Mouse (Mus musculus): ENCODE data around the gene Marveld1. TPM values are rescaled to one million over a fixed set of nuclear protein-coding genes. Genes with fewer than 3 reads are reported as not detected.

The Marveld1 gene
- polyA plus RNA-seq (2012; rRNA removed), result 17.8 and 21.1 TPM in 2 replicates

DNA sequence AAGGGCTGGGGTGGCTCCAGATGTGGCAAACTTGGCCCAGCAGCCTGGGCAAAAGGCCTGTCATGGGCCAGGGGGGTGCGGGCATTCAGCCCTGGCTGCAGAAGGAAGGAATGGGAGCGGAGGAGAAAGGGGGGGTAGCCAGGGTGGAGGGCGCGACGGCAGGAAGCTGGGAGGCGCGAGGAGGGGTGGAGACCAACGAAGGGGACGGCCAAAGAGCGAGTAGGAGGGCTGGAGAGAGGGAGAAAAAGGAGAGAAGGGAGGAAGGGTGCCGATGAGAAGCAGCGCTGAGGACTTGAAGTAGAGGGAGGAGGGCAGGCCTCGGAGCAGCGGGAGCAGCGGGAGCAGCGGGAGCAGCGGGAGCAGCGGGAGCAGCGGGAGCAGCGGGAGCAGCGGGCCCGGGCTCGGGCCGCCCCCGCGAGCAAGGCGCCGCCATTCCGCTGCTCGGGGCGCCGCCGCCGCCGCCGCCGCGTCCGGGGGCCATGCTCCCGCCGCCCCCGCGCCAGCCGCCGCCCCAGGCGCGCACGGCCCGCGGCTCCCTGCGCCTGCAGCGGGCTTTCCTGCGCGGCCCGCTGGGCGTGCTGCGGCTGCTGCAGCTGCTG lies at the start of gene Marveld1:
Gene Marveld1, plus strand, starts transcription at position 231 of the 599 bp plus-strand sequence.

DNA sequence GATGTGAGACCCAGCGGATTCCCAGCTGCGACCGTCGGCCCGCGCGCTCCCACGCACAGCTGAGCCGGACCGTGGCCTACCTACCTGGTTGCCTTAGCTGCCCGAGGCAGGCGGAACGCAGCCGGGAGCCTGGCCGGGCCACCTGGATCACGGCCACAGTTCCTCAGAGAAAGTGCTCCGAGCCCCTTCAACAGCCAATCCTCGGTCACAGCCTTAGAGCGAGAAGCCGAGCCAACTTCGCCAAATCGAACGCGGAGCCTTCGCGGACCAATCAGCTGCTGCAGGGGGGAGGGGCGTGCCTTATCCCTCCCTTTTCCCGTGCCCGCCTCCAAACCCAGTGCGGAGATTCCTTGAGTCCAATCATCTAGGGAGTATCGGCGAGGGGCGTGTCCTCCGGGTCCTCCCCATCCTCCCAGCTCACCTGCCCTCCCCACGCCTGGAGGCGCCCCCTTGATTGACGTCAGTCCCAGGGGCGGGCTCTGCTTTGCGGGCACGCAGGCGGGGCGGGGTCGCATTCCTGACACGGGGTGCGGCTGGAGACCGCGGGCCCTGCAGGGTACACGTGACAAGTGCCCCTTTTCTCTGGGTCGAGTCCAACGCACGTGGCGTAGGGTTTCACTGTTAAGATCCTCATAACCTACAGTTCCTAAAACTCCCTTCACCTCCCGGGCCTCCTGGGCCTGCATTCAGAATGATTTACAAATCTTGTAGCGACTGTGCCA lies 18.3 kb upstream of the Marveld1 start, which contains the start of gene Avpi1:
Gene Avpi1, minus strand, starts transcription at position 273 of the 722 bp plus-strand sequence.

DNA sequence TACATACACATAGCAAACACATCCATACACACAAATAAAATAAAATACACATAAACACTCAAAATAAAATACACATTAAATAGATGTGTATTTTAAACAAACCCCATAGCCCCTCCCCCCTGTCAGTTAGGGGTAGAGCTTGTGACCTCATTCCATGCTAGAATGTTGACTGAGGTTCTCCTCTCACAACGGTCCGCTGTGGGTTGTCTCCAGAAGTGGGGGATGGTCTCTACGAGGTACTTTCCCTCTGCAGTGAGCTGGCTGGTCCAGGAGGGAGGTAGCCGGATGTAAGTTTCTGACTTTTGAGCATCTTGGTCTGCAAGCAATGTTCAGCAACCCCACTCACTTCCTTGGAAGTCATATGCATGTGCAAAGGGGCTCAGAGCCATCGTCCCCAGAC lies 16.6 kb downstream of the Marveld1 start, which contains the start of gene Zfyve27:
Gene Zfyve27, plus strand, starts transcription at position 188 of the 400 bp plus-strand sequence.

Other genes with a start within 250 kb of the Marveld1 start
- 366 and 408 TPM in 2 replicates for gene Pgam1, start 235.5 kb upstream of the Marveld1 start, polyA plus RNA-seq (2012; rRNA removed)
- gene Exosc1, start 214.0 kb upstream of the Marveld1 start, polyA plus RNA-seq (2012; rRNA removed), result 13.8 and 14.0 TPM in 2 replicates
- 20.9 and 21.9 TPM in 2 replicates for gene Zdhhc16, start 213.9 kb upstream of the Marveld1 start, polyA plus RNA-seq (2012; rRNA removed)
- 18.2 and 22.0 TPM in 2 replicates for gene Mms19, start 166.2 kb upstream of the Marveld1 start, polyA plus RNA-seq (2012; rRNA removed)
- 9.3 TPM in 2 replicates for gene Ubtd1, start 165.6 kb upstream of the Marveld1 start, polyA plus RNA-seq (2012; rRNA removed)
- gene Ankrd2, start 111.4 kb upstream of the Marveld1 start, polyA plus RNA-seq (2012; rRNA removed), result 0.05 and 0.06 TPM in 2 replicates
- 73.2 and 87.5 TPM in 2 replicates for gene Hoga1, start 101.8 kb upstream of the Marveld1 start, polyA plus RNA-seq (2012; rRNA removed)
- gene 4933411K16Rik, start 95.2 kb upstream of the Marveld1 start, polyA plus RNA-seq (2012; rRNA removed), result 1.8 and 2.4 TPM in 2 replicates
- gene Morn4, start 61.0 kb upstream of the Marveld1 start, polyA plus RNA-seq (2012; rRNA removed), result 1.1 TPM in 2 replicates
- 16.6 and 17.3 TPM in 2 replicates for gene Pi4k2a, start 56.9 kb upstream of the Marveld1 start, polyA plus RNA-seq (2012; rRNA removed)
- 23.1 and 28.3 TPM in 2 replicates for gene Avpi1, start 18.3 kb upstream of the Marveld1 start, polyA plus RNA-seq (2012; rRNA removed)
- 12.2 and 16.6 TPM in 2 replicates for gene Zfyve27, start 16.6 kb downstream of the Marveld1 start, polyA plus RNA-seq (2012; rRNA removed)
- gene Sfrp5, start 54.9 kb downstream of the Marveld1 start, polyA plus RNA-seq (2012; rRNA removed), result not detected in 2 replicates
- gene Golga7b, start 100.2 kb downstream of the Marveld1 start, polyA plus RNA-seq (2012; rRNA removed), result not detected in 2 replicates